Mouse (Mus musculus) heart, postnatal 0 days (tissue): Measurements from ENCODE around the gene Tbcd.

Source experiments
- CTCF ChIP-seq: IDR thresholded peaks from 2 replicates; pipeline ENCODE4 v1.5.1; 2016; ENCODE audit warnings: antibody characterized with exemption, control low read depth, low read depth
- EP300 ChIP-seq: IDR thresholded peaks from 2 replicates; pipeline ENCODE4 v1.6.1; 2016; ENCODE audit warnings: antibody characterized with exemption, low read depth

DNA sequence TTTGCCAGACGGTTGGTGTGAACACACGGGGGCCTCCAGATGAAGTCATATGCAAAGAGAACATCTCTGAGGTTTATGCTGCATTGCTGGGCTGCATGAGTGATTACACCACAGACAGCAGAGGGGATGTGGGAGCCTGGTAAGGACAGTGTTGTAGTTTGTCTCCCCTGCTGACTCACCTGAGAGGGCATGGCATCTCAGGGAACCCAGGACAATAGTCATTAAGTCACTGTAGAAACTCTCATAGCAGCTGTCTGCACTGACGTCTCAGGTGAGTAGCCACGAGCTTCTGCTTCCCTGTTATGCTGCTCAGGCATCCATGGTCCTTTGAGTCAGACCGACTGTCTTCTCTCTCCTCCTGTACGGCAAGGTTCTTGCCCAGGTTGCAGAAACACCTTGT lies 145.5 kb downstream of the Tbcd start:
- TF ChIP-seq CTCF (no peak), EP300 (no peak)
